Mouse (Mus musculus): ENCODE measurements around the gene Nphp4. TPM values are rescaled to one million over a fixed set of nuclear protein-coding genes. Genes with fewer than 3 reads are reported as not detected.

The Nphp4 gene
- total and polyA plus RNA-seq, 3 experiments, result 0.57 to 1.3 (median 0.70) TPM

GRCm38 (mm10) chr4:152480426-152480825, 3.9 kb downstream of the Nphp4 start:
- Histone ChIP-seq H3K27ac (no peak overlapping the region), H3K79me2 (replicated peaks; ENCODE audit: control insufficient read depth, insufficient read depth, low read length) (no peaks in the 10 kb centered on the region), H3K9ac (ENCODE audit: low read depth, low read length) (no peak overlapping the region), H3K36me3 (ENCODE audit: control insufficient read depth, insufficient read depth, low read length) (no peaks in the 10 kb centered on the region), H3K27me3 (ENCODE audit: control insufficient read depth, insufficient read depth, low read length) (no peaks in the 10 kb centered on the region), H3K4me1 (ENCODE audit: control insufficient read depth, insufficient read depth, low read length) (peaks cover 4% of the 10 kb centered on the region; the same call in 1 of the 2 replicates), H3K4me3 (no peak overlapping the region)
- TF ChIP-seq EP300 (IDR thresholded peaks at IDR 0.05; ENCODE audit: insufficient read depth, low read depth, low read length) (no peak), CTCF (IDR thresholded peaks at IDR 0.05) (no peak), POLR2A (IDR thresholded peaks at IDR 0.05; ENCODE audit: insufficient read depth, low read depth, low read length) (no peak)
- no peak for DNase-seq
- 45% methylated on average over 8 of the region's 8 CpGs for WGBS
- intact Hi-C loops (cut with DNase I), result no loop called here

GRCm38 (mm10) chr4:152488046-152488445, 11.5 kb downstream of the Nphp4 start:
- H3K27me3 ChIP-seq (ENCODE audit: control insufficient read depth, insufficient read depth, low read length), result no peaks in the 10 kb centered on the region
- H3K4me1 ChIP-seq (ENCODE audit: control insufficient read depth, insufficient read depth, low read length), result no peaks in the 10 kb centered on the region
- 83% methylated on average over 10 of the region's 10 CpGs for WGBS
- H3K36me3 ChIP-seq (ENCODE audit: control insufficient read depth, insufficient read depth, low read length), result no peaks in the 10 kb centered on the region
- TF ChIP-seq POLR2A (IDR thresholded peaks at IDR 0.05; ENCODE audit: insufficient read depth, low read depth, low read length) (no peak), CTCF (IDR thresholded peaks at IDR 0.05) (no peak), EP300 (IDR thresholded peaks at IDR 0.05; ENCODE audit: insufficient read depth, low read depth, low read length) (no peak)
- no peak overlapping the region for H3K27ac ChIP-seq
- no peak overlapping the region for H3K4me3 ChIP-seq
- intact Hi-C loops (cut with DNase I), result no loop called here
- no peak for DNase-seq
- H3K9ac ChIP-seq (ENCODE audit: low read depth, low read length), result no peak overlapping the region
- no peaks in the 10 kb centered on the region for H3K79me2 ChIP-seq (replicated peaks; ENCODE audit: control insufficient read depth, insufficient read depth, low read length)

GRCm38 (mm10) chr4:152490311-152490710, 13.8 kb downstream of the Nphp4 start:
- no peaks in the 10 kb centered on the region for H3K79me2 ChIP-seq (replicated peaks; ENCODE audit: control insufficient read depth, insufficient read depth, low read length)
- H3K4me1 ChIP-seq (ENCODE audit: control insufficient read depth, insufficient read depth, low read length), result no peaks in the 10 kb centered on the region
- TF ChIP-seq POLR2A (IDR thresholded peaks at IDR 0.05; ENCODE audit: insufficient read depth, low read depth, low read length), result no peak
- TF ChIP-seq CTCF (IDR thresholded peaks at IDR 0.05), result no peak
- no peak for TF ChIP-seq EP300 (IDR thresholded peaks at IDR 0.05; ENCODE audit: insufficient read depth, low read depth, low read length)
- no peaks in the 10 kb centered on the region for H3K36me3 ChIP-seq (ENCODE audit: control insufficient read depth, insufficient read depth, low read length)
- WGBS, result 77% methylated on average over 14 of the region's 14 CpGs
- H3K27ac ChIP-seq, result no peak overlapping the region
- no peaks in the 10 kb centered on the region for H3K27me3 ChIP-seq (ENCODE audit: control insufficient read depth, insufficient read depth, low read length)
- no peak overlapping the region for H3K9ac ChIP-seq (ENCODE audit: low read depth, low read length)
- peak in 1 of 2 experiments; percentile 19 for DNase-seq
- intact Hi-C loops (cut with DNase I), result loop anchor here (2.0 to 10.0 kb wide), 2 partner anchors 158 to 316 kb away; partner anchors contain the start of gene Acot7
- no peak overlapping the region for H3K4me3 ChIP-seq

GRCm38 (mm10) chr4:152491250-152491899, 14.9 kb downstream of the Nphp4 start:
- TF ChIP-seq CTCF (IDR thresholded peaks at IDR 0.05) (peak; percentile 83), EP300 (IDR thresholded peaks at IDR 0.05; ENCODE audit: insufficient read depth, low read depth, low read length) (no peak), POLR2A (IDR thresholded peaks at IDR 0.05; ENCODE audit: insufficient read depth, low read depth, low read length) (no peak)
- no peak overlapping the region for H3K9ac ChIP-seq (ENCODE audit: low read depth, low read length)
- H3K27ac ChIP-seq, result no peak overlapping the region
- intact Hi-C loops (cut with DNase I), result loop anchor here (2.0 to 10.0 kb wide), 2 partner anchors 159 to 317 kb away; partner anchors contain the start of gene Acot7
- WGBS, result 41% methylated on average over 15 of the region's 15 CpGs
- peak; percentile 61 to 80 for DNase-seq
- H3K4me1 ChIP-seq (ENCODE audit: control insufficient read depth, insufficient read depth, low read length), result no peaks in the 10 kb centered on the region
- no peaks in the 10 kb centered on the region for H3K79me2 ChIP-seq (replicated peaks; ENCODE audit: control insufficient read depth, insufficient read depth, low read length)
- H3K4me3 ChIP-seq, result no peak overlapping the region
- no peaks in the 10 kb centered on the region for H3K27me3 ChIP-seq (ENCODE audit: control insufficient read depth, insufficient read depth, low read length)
- no peaks in the 10 kb centered on the region for H3K36me3 ChIP-seq (ENCODE audit: control insufficient read depth, insufficient read depth, low read length)

- intact Hi-C loops (cut with DNase I), result loop anchor here (10.0 kb wide), 1 partner anchor 320 kb away; the partner anchor contains the start of gene Acot7
- no peaks in the 10 kb centered on the region for H3K36me3 ChIP-seq (ENCODE audit: control insufficient read depth, insufficient read depth, low read length)
- H3K79me2 ChIP-seq (replicated peaks; ENCODE audit: control insufficient read depth, insufficient read depth, low read length), result no peaks in the 10 kb centered on the region
- WGBS, result 41% methylated on average over 20 of the region's 20 CpGs
- no peak for DNase-seq
- H3K9ac ChIP-seq (ENCODE audit: low read depth, low read length), result no peak overlapping the region
- H3K4me1 ChIP-seq (ENCODE audit: control insufficient read depth, insufficient read depth, low read length), result no peaks in the 10 kb centered on the region
- H3K4me3 ChIP-seq, result no peak overlapping the region
- no peaks in the 10 kb centered on the region for H3K27me3 ChIP-seq (ENCODE audit: control insufficient read depth, insufficient read depth, low read length)
- TF ChIP-seq CTCF (IDR thresholded peaks at IDR 0.05) (no peak), POLR2A (IDR thresholded peaks at IDR 0.05; ENCODE audit: insufficient read depth, low read depth, low read length) (no peak), EP300 (IDR thresholded peaks at IDR 0.05; ENCODE audit: insufficient read depth, low read depth, low read length) (no peak)
- no peak overlapping the region for H3K27ac ChIP-seq
These were observed 17.9 kb downstream of the Nphp4 start for GRCm38 (mm10) chr4:152494360-152494879.

Measured in heart, adult 2 months (tissue).